Mouse (Mus musculus) macrophage (primary cell): Measurements from ENCODE around the gene Hba-a2. TPM values are rescaled to one million over a fixed set of nuclear protein-coding genes. Genes with fewer than 3 reads are reported as not detected.
A peak's percentile ranks its signal among the peaks of the same experiment; 100 is the strongest.

ENCODE experiments used
- H3K27ac ChIP-seq: fragments of 350-480 bp; formaldehyde crosslinking; 2 replicates; pipeline ENCODE4 v1.9.0; 2021
- H3K36me3 ChIP-seq: fragments of 350-480 bp; formaldehyde crosslinking; 2 replicates; pipeline ENCODE4 v1.9.0; 2021; ENCODE audit errors: inconsistent target
- H3K4me3 ChIP-seq: fragments of 350-480 bp; formaldehyde crosslinking; 2 replicates; pipeline ENCODE4 v1.9.0; 2021; ENCODE audit errors: inconsistent target
- H3K79me2 ChIP-seq: fragments of 350-480 bp; formaldehyde crosslinking; 2 replicates; pipeline ENCODE4 v1.9.0; 2021; ENCODE audit errors: inconsistent target
- WGBS: methylation state at CpG from one replicate; pipeline ENCODE4 v1.1.7; 2026; ENCODE audit warnings: inconsistent platforms; ENCODE audit not compliant: missing documents; 5-methylcytosine and 5-hydroxymethylcytosine counted together
- polyA plus RNA-seq: library from polyadenylated mRNA; stranded (reverse); fragments of 250-400 nt; gene quantifications from 3 replicates; pipeline ENCODE4 v1.2.4, GENCODE M21; 2018; ENCODE audit warnings: inconsistent platforms

Gene Hba-a2
- polyA plus RNA-seq, 1 experiment from 2014 or later = not detected

GRCm38 (mm10) chr11:32321196-32321565, 24.9 kb downstream of the Hba-a2 start:
- Histone ChIP-seq H3K27ac (no peak overlapping the region), H3K79me2 (no peaks in the 10 kb centered on the region), H3K4me3 (no peak overlapping the region), H3K36me3 (no peaks in the 10 kb centered on the region)
- WGBS = 33% methylated on average over 8 of the region's 8 CpGs

GRCm38 (mm10) chr11:32324609-32325008, 28.3 kb downstream of the Hba-a2 start:
- H3K36me3 ChIP-seq = no peaks in the 10 kb centered on the region
- 8% methylated on average over 15 of the region's 15 CpGs for WGBS
- 0 out of 2 replicates have a peak overlapping the region, but pooled peaks have one; percentile 2 for H3K27ac ChIP-seq
- peak overlapping the region; percentile 17; the same call in 1 of the 2 replicates for H3K4me3 ChIP-seq
- H3K79me2 ChIP-seq = no peaks in the 10 kb centered on the region

GRCm38 (mm10) chr11:32331075-32331474, 34.8 kb downstream of the Hba-a2 start:
- Histone ChIP-seq H3K27ac (peak overlapping the region; percentile 70), H3K79me2 (no peaks in the 10 kb centered on the region), H3K4me3 (no peak overlapping the region), H3K36me3 (no peaks in the 10 kb centered on the region)
- WGBS = 14% methylated on average over 6 of the region's 6 CpGs

GRCm38 (mm10) chr11:32331861-32332260, 35.6 kb downstream of the Hba-a2 start:
- Histone ChIP-seq H3K4me3 (no peak overlapping the region), H3K79me2 (no peaks in the 10 kb centered on the region), H3K27ac (no peak overlapping the region), H3K36me3 (no peaks in the 10 kb centered on the region)
- WGBS = 95% methylated on average over 5 of the region's 5 CpGs

- Histone ChIP-seq H3K27ac (no peak overlapping the region), H3K4me3 (no peak overlapping the region), H3K79me2 (no peaks in the 10 kb centered on the region), H3K36me3 (no peaks in the 10 kb centered on the region)
- 64% methylated on average over 2 of the region's 2 CpGs for WGBS
Observed at GRCm38 (mm10) chr11:32333235-32333634, 36.9 kb downstream of the Hba-a2 start.

- no peaks in the 10 kb centered on the region for H3K36me3 ChIP-seq
- H3K79me2 ChIP-seq = no peaks in the 10 kb centered on the region
- H3K27ac ChIP-seq = no peak overlapping the region
- H3K4me3 ChIP-seq = no peak overlapping the region
- WGBS = 87% methylated on average over 6 of the region's 6 CpGs
Observed at GRCm38 (mm10) chr11:32336435-32336907, 40.2 kb downstream of the Hba-a2 start.

- 38% methylated on average over 2 of the region's 2 CpGs for WGBS
- no peak overlapping the region for H3K4me3 ChIP-seq
Observed at GRCm38 (mm10) chr11:32339131-32339531, 42.8 kb downstream of the Hba-a2 start.

GRCm38 (mm10) chr11:32340476-32341473, 44.5 kb downstream of the Hba-a2 start:
- Histone ChIP-seq H3K4me3 (no peak overlapping the region), H3K27ac (no peak overlapping the region), H3K79me2 (no peaks in the 10 kb centered on the region), H3K36me3 (no peaks in the 10 kb centered on the region)
- 63% methylated on average over 17 of the region's 17 CpGs for WGBS

More at GRCm38 (mm10) chr11:32339131-32339531, 42.8 kb downstream of the Hba-a2 start:
- no peak overlapping the region for H3K27ac ChIP-seq
- no peaks in the 10 kb centered on the region for H3K79me2 ChIP-seq
- no peaks in the 10 kb centered on the region for H3K36me3 ChIP-seq

GRCm38 (mm10) chr11:32342770-32343191, 46.5 kb downstream of the Hba-a2 start:
- Histone ChIP-seq H3K4me3 (no peak overlapping the region), H3K79me2 (no peaks in the 10 kb centered on the region; the same call in 1 of the 2 replicates), H3K27ac (no peak overlapping the region), H3K36me3 (no peaks in the 10 kb centered on the region)
- 12% methylated on average over 2 of the region's 2 CpGs for WGBS

- WGBS = 100% methylated on average over 1 of the region's 1 CpGs
- H3K36me3 ChIP-seq = no peaks in the 10 kb centered on the region
- no peak overlapping the region for H3K4me3 ChIP-seq
- peaks cover 5% of the 10 kb centered on the region for H3K79me2 ChIP-seq
- H3K27ac ChIP-seq = no peak overlapping the region
Observed at GRCm38 (mm10) chr11:32343350-32343749, 47.1 kb downstream of the Hba-a2 start.

GRCm38 (mm10) chr11:32345504-32346297, 49.4 kb downstream of the Hba-a2 start:
- H3K4me3 ChIP-seq = no peak overlapping the region
- peaks cover 4% of the 10 kb centered on the region; the same call in 1 of the 2 replicates for H3K36me3 ChIP-seq
- no peak overlapping the region for H3K27ac ChIP-seq
- WGBS = 86% methylated on average over 6 of the region's 6 CpGs
- peaks cover 29% of the 10 kb centered on the region for H3K79me2 ChIP-seq

Other genes with a start within 250 kb of the Hba-a2 start
- not detected in 3 replicates for gene Il9r, start 96.2 kb upstream of the Hba-a2 start, polyA plus RNA-seq
- 11.3 to 20.8 TPM (median 18.7 TPM) in 3 replicates for gene Snrnp25, start 91.1 kb upstream of the Hba-a2 start, polyA plus RNA-seq
- 1.8 to 2.5 TPM (median 2.3 TPM) in 3 replicates for gene Rhbdf1, start 74.2 kb upstream of the Hba-a2 start, polyA plus RNA-seq
- 4.6 to 9.9 TPM (median 8.8 TPM) in 3 replicates for gene Mpg, start 70.0 kb upstream of the Hba-a2 start, polyA plus RNA-seq
- 7.4 to 12.0 TPM (median 10.5 TPM) in 3 replicates for gene Nprl3, start 28.8 kb upstream of the Hba-a2 start, polyA plus RNA-seq
- not detected in 3 replicates for gene Hba-x, start 20.1 kb upstream of the Hba-a2 start, polyA plus RNA-seq
- gene Hba-a1, start 13.0 kb upstream of the Hba-a2 start, polyA plus RNA-seq = not detected in 3 replicates
- gene Hbq1b, start 9.5 kb upstream of the Hba-a2 start, polyA plus RNA-seq = not detected in 3 replicates
- gene Hbq1a, start 3.6 kb downstream of the Hba-a2 start, polyA plus RNA-seq = not detected in 3 replicates
- gene Sh3pxd2b, start 51.3 kb downstream of the Hba-a2 start, polyA plus RNA-seq = 55.4 to 66.8 TPM (median 59.7 TPM) in 3 replicates
- 2.8 to 5.0 TPM (median 3.9 TPM) in 3 replicates for gene Ubtd2, start 158.9 kb downstream of the Hba-a2 start, polyA plus RNA-seq
- gene Efcab9, start 235.6 kb downstream of the Hba-a2 start, polyA plus RNA-seq = not detected in 3 replicates
- 15.5 to 19.3 TPM (median 18.5 TPM) in 3 replicates for gene Stk10, start 236.8 kb downstream of the Hba-a2 start, polyA plus RNA-seq